Mouse (Mus musculus) neural tube, embryonic 15.5 days (tissue): ENCODE measurements around the gene Rad51b. TPM values are rescaled to one million over a fixed set of nuclear protein-coding genes. Genes with fewer than 3 reads are reported as not detected.

ENCODE experiments used
- ATAC-seq: fragments of 200-750 bp; cut with Nextera tagmentation; 2 replicates; pipeline ENCODE4 v1.8.0; 2017; ENCODE audit warnings: mild to moderate bottlenecking, moderate TSS enrichment, moderate library complexity; ENCODE audit not compliant: low FRiP score
- H3K27ac ChIP-seq: fragments of 300-500 bp; sonication (generic); replicated peaks from 2 replicates; pipeline ENCODE4 v1.5.1; 2015; ENCODE audit warnings: mild to moderate bottlenecking, inconsistent platforms
- H3K27me3 ChIP-seq: fragments of 300-500 bp; sonication (generic); replicated peaks from 2 replicates; pipeline ENCODE4 v1.6.1; 2015; ENCODE audit warnings: inconsistent platforms
- H3K36me3 ChIP-seq: fragments of 300-500 bp; sonication (generic); 2 replicates; pipeline ENCODE4 v1.6.1; 2015; ENCODE audit warnings: inconsistent platforms
- H3K4me1 ChIP-seq: fragments of 300-500 bp; sonication (generic); 2 replicates; pipeline ENCODE4 v1.6.1; 2015; ENCODE audit warnings: inconsistent platforms
- H3K4me2 ChIP-seq: fragments of 300-500 bp; sonication (generic); 2 replicates; pipeline ENCODE4 v1.6.1; 2015; ENCODE audit warnings: inconsistent platforms, mild to moderate bottlenecking, moderate library complexity
- H3K4me3 ChIP-seq: fragments of 300-500 bp; sonication (generic); replicated peaks from 2 replicates; pipeline ENCODE4 v1.5.1; 2015; ENCODE audit warnings: mild to moderate bottlenecking, inconsistent platforms
- H3K9ac ChIP-seq: fragments of 300-500 bp; sonication (generic); replicated peaks from 2 replicates; pipeline ENCODE4 v1.6.1; 2015; ENCODE audit warnings: mild to moderate bottlenecking, inconsistent platforms
- H3K9me3 ChIP-seq: fragments of 300-500 bp; sonication (generic); replicated peaks from 2 replicates; pipeline ENCODE4 v1.6.1; 2016; ENCODE audit warnings: inconsistent platforms
- WGBS: fragments of 180-500 bp; shearing (Covaris S2); methylation state at CpG from one replicate; pipeline ENCODE4 v1.1.7; 2015; ENCODE audit warnings: mixed read lengths; 5-methylcytosine and 5-hydroxymethylcytosine counted together
- polyA plus RNA-seq: library from polyadenylated mRNA; unstranded; fragments of >200 nt; fragmentation: Nextera tagmentation; extraction: Ambion mirVana; gene quantifications from 2 replicates; pipeline ENCODE4 v1.2.1, GENCODE M21; 2015

Gene Rad51b
- polyA plus RNA-seq, 1 experiment from 2014 or later = 1.4 TPM

GRCm38 (mm10) chr12:79759180-79759902, 462.3 kb downstream of the Rad51b start:
- ATAC-seq = no peak

GRCm38 (mm10) chr12:79761217-79761616, 464.1 kb downstream of the Rad51b start:
- no peak overlapping the region for H3K4me3 ChIP-seq
- 95% methylated on average over 2 of the region's 2 CpGs for WGBS
- H3K27ac ChIP-seq = no peak overlapping the region
- H3K4me1 ChIP-seq = 0 out of 2 replicates have a peak, but pooled peaks cover 5% of the 10 kb centered on the region
- H3K27me3 ChIP-seq = no peaks in the 10 kb centered on the region
- ATAC-seq = no peak
- H3K36me3 ChIP-seq = no peaks in the 10 kb centered on the region
- H3K9ac ChIP-seq = no peak overlapping the region
- H3K4me2 ChIP-seq = no peak overlapping the region
- H3K9me3 ChIP-seq = no peaks in the 10 kb centered on the region

More at GRCm38 (mm10) chr12:79759180-79759902, 462.3 kb downstream of the Rad51b start:
- no peaks in the 10 kb centered on the region for H3K36me3 ChIP-seq
- no peak overlapping the region for H3K4me2 ChIP-seq
- H3K9ac ChIP-seq = no peak overlapping the region
- H3K4me1 ChIP-seq = peaks cover 11% of the 10 kb centered on the region; the same call in 1 of the 2 replicates
- no peak overlapping the region for H3K4me3 ChIP-seq
- no peaks in the 10 kb centered on the region for H3K27me3 ChIP-seq
- WGBS = 78% methylated on average over 8 of the region's 8 CpGs
- 0 out of 2 replicates have a peak overlapping the region, but pooled peaks have one; percentile 20 for H3K27ac ChIP-seq
- no peaks in the 10 kb centered on the region for H3K9me3 ChIP-seq

DNA sequence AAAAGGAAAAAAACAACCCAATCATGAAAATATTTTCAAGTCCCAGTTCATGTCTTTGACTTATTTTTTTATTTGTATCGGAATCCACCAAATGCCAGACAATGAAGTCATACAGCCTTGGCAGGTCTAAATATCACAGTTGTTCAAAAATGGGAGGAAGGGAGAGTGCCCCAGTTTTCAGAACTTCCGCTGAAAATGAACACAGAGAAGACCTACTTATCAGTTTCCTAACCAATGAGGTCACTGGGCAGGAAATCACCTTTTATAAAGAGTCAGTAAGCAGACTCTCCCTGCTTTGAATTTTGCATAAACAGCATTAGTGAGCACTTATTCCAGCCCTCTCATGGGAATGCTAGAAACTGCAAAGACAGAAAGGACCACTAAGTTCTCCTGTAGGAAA, 465.0 kb downstream of the Rad51b start:
- no peaks in the 10 kb centered on the region for H3K4me1 ChIP-seq
- no peak overlapping the region for H3K4me2 ChIP-seq
- WGBS = 88% methylated on average over 2 of the region's 2 CpGs
- H3K4me3 ChIP-seq = no peak overlapping the region
- H3K9me3 ChIP-seq = no peaks in the 10 kb centered on the region
- ATAC-seq = no peak
- H3K27me3 ChIP-seq = no peaks in the 10 kb centered on the region
- H3K36me3 ChIP-seq = no peaks in the 10 kb centered on the region
- no peak overlapping the region for H3K27ac ChIP-seq
- no peak overlapping the region for H3K9ac ChIP-seq

DNA sequence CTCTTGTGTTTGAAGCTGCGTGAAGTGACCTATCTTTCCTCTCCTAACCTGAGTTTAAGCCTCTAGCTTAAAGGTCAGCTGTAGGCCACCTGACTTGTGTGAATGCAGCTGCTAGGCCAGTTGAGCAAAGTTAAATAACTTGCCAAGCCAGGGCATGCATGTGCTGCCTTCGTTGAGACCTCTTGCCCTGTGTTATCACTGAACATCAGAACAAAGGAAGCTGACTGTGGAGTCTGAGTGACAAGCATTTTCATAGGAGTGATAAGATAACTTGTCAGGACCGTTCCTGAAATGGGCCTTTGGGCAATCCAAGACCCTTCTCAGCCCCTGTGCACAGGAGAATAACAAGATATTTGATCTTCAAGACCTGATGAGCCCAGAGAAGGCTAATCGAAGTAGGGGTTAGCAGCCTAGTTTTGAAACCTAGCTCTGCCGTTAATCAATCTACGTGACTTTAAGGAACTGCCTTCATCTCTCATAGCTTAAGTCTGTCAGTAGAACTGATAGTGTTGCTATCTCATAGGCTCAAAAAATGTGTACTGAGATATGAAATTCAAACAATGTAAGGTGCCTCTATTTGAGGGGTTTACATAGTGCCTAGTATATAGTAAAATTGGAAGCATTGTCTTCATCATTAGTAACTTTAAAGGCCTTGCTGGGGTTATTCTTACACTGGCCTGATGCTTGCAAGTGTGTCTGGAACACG, 465.6 kb downstream of the Rad51b start:
- H3K9ac ChIP-seq = no peak overlapping the region
- 92% methylated on average over 7 of the region's 7 CpGs for WGBS
- no peaks in the 10 kb centered on the region for H3K36me3 ChIP-seq
- no peak overlapping the region for H3K4me3 ChIP-seq
- no peaks in the 10 kb centered on the region for H3K9me3 ChIP-seq
- no peak overlapping the region for H3K27ac ChIP-seq
- H3K27me3 ChIP-seq = no peaks in the 10 kb centered on the region
- no peak overlapping the region for H3K4me2 ChIP-seq
- H3K4me1 ChIP-seq = no peaks in the 10 kb centered on the region
- ATAC-seq = no peak

DNA sequence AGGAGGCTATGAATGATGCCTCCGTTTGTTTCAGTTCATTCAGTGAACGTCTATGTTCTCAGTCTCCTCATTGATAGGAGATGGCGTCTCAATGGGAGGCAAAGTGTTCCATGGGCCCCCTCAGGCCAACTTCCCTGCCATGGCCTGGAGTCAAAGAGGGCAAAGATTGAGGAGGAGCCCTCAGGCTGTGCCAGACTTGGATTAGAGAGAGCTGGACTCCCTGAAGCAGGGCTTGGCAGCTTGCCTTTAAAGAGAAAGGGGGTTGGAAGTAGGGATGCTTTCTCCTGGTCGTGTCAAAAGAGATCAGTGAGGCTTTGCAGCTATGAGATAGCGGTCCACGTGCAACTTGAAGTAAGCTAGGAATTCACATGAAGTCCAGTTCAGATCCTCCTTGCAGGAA, 469.0 kb downstream of the Rad51b start:
- 81% methylated on average over 6 of the region's 6 CpGs for WGBS
- no peak overlapping the region for H3K4me3 ChIP-seq
- H3K27ac ChIP-seq = no peak overlapping the region
- no peaks in the 10 kb centered on the region for H3K9me3 ChIP-seq
- no peaks in the 10 kb centered on the region for H3K4me1 ChIP-seq
- no peak for ATAC-seq
- H3K9ac ChIP-seq = no peak overlapping the region
- H3K4me2 ChIP-seq = no peak overlapping the region
- no peaks in the 10 kb centered on the region for H3K27me3 ChIP-seq
- no peaks in the 10 kb centered on the region for H3K36me3 ChIP-seq

DNA sequence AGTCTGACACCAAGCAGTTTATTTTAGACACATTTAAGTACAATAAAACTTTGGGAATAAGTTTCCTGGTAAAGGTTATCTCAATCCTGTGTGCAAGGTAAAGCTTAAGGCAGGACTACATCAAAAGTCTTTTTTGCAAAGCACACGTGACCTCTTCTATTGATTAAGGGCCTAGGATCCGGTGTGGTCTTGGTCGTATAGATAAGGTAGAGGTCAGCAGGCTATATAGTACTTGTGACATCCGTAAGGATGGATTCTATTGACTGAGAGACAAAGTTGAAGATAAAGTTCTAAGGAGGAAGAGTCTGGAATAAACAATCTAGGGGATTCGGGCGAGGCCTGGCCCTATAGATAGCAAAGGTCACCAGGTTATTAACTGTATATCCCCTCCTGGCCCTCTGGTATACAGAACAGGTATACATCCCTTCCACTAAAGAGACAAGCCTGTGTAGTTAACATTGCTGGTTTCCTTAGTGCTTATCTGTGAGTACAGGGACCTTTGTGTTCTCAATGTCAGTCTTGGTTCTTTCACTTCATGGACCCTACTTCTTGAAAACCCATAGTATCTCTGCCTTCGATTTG, 471.8 kb downstream of the Rad51b start:
- H3K27me3 ChIP-seq = no peaks in the 10 kb centered on the region
- WGBS = 96% methylated on average over 7 of the region's 7 CpGs
- H3K36me3 ChIP-seq = no peaks in the 10 kb centered on the region
- 0 out of 2 replicates have a peak, but pooled peaks cover 2% of the 10 kb centered on the region for H3K9me3 ChIP-seq
- no peak overlapping the region for H3K4me3 ChIP-seq
- H3K4me2 ChIP-seq = no peak overlapping the region
- H3K27ac ChIP-seq = no peak overlapping the region
- no peaks in the 10 kb centered on the region for H3K4me1 ChIP-seq
- no peak overlapping the region for H3K9ac ChIP-seq
- ATAC-seq = no peak

GRCm38 (mm10) chr12:79769763-79770162, 472.7 kb downstream of the Rad51b start:
- Histone ChIP-seq H3K27me3 (no peaks in the 10 kb centered on the region), H3K4me1 (no peaks in the 10 kb centered on the region), H3K9me3 (0 out of 2 replicates have a peak, but pooled peaks cover 3% of the 10 kb centered on the region), H3K9ac (no peak overlapping the region), H3K27ac (no peak overlapping the region), H3K36me3 (no peaks in the 10 kb centered on the region), H3K4me3 (no peak overlapping the region), H3K4me2 (no peak overlapping the region)
- no peak for ATAC-seq
- 95% methylated on average over 9 of the region's 9 CpGs for WGBS

DNA sequence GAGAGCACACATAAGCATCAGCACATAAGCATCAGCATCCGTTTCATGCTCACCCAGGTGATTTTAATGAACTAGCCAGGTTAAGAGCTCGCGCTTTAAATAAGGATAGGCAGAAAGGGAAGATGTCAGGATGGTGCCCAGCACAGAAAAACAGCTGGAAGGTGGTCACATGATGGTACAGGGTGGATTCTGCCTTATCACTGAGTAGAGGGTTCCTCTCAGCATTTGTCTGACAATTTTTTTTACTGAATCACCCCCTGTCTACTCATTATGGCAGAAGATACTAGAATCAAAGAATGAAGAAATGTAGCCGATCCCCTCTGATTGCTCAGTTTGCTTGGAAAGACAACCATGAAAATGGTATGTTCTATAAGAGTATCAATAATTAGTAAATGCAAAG, 474.1 kb downstream of the Rad51b start:
- no peaks in the 10 kb centered on the region for H3K36me3 ChIP-seq
- no peak overlapping the region for H3K9ac ChIP-seq
- WGBS = 87% methylated on average over 4 of the region's 4 CpGs
- no peak for ATAC-seq
- H3K4me1 ChIP-seq = no peaks in the 10 kb centered on the region
- no peak overlapping the region for H3K4me2 ChIP-seq
- no peaks in the 10 kb centered on the region for H3K27me3 ChIP-seq
- 0 out of 2 replicates have a peak, but pooled peaks cover 3% of the 10 kb centered on the region for H3K9me3 ChIP-seq
- H3K27ac ChIP-seq = no peak overlapping the region
- H3K4me3 ChIP-seq = no peak overlapping the region

- H3K4me2 ChIP-seq = no peak overlapping the region
- no peaks in the 10 kb centered on the region for H3K4me1 ChIP-seq
These were observed 474.7 kb downstream of the Rad51b start for GRCm38 (mm10) chr12:79771741-79772140.

GRCm38 (mm10) chr12:79773246-79773645, 476.2 kb downstream of the Rad51b start:
- Histone ChIP-seq H3K4me1 (no peaks in the 10 kb centered on the region), H3K4me3 (no peak overlapping the region), H3K9me3 (0 out of 2 replicates have a peak, but pooled peaks cover 3% of the 10 kb centered on the region), H3K9ac (no peak overlapping the region), H3K4me2 (no peak overlapping the region), H3K27ac (no peak overlapping the region), H3K36me3 (no peaks in the 10 kb centered on the region), H3K27me3 (no peaks in the 10 kb centered on the region)
- WGBS = 82% methylated on average over 4 of the region's 4 CpGs
- no peak for ATAC-seq

More at GRCm38 (mm10) chr12:79771741-79772140, 474.7 kb downstream of the Rad51b start:
- Histone ChIP-seq H3K9ac (no peak overlapping the region), H3K27ac (no peak overlapping the region), H3K9me3 (0 out of 2 replicates have a peak, but pooled peaks cover 3% of the 10 kb centered on the region), H3K36me3 (no peaks in the 10 kb centered on the region), H3K27me3 (no peaks in the 10 kb centered on the region), H3K4me3 (no peak overlapping the region)
- no peak for ATAC-seq
- 81% methylated on average over 3 of the region's 3 CpGs for WGBS

DNA sequence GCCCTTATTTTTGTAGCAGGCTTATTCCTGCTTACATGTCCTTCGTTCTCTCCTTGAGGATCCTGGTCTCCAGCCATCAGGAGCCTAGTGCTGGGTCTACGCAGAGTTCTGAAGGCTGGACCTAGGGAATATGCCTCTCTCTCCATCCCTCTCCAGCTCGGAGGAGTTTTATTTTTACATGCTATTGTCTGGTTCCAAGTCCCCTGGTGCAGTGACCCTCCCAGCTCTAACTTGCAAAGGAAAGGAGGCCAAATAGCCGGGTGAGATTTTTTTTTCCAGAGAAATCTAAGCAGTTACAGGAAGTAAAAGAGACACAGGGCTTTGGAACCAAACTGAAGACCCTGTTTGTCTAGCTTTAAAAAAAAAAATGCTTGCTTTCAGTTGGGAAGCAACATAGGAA, 477.5 kb downstream of the Rad51b start:
- Histone ChIP-seq H3K27me3 (no peaks in the 10 kb centered on the region), H3K9ac (no peak overlapping the region), H3K4me1 (no peaks in the 10 kb centered on the region), H3K4me2 (no peak overlapping the region), H3K36me3 (no peaks in the 10 kb centered on the region), H3K27ac (0 out of 2 replicates have a peak overlapping the region, but pooled peaks have one; percentile 1), H3K9me3 (0 out of 2 replicates have a peak, but pooled peaks cover 3% of the 10 kb centered on the region), H3K4me3 (no peak overlapping the region)
- WGBS = 75% methylated on average over 4 of the region's 4 CpGs
- ATAC-seq = no peak
